Mouse (Mus musculus) midbrain, embryonic 11.5 days (tissue): ENCODE measurements around the gene Gm1123. TPM values are rescaled to one million over a fixed set of nuclear protein-coding genes. Genes with fewer than 3 reads are reported as not detected.

Experiments
- ATAC-seq: fragments of 200-750 bp; cut with Nextera tagmentation; 2 replicates; pipeline ENCODE4 v1.8.0; 2017; ENCODE audit warnings: moderate TSS enrichment, moderate library complexity; ENCODE audit not compliant: low FRiP score
- DNase-seq: peaks from one replicate; pipeline ENCODE4 v3.0.0; 2015; ENCODE audit warnings: low spot score; ENCODE audit errors: missing footprints
- H3K27ac ChIP-seq: fragments of 300-500 bp; sonication (generic); 2 replicates; pipeline ENCODE4 v1.5.1; 2014; ENCODE audit warnings: low read depth, low read length
- H3K27me3 ChIP-seq: fragments of 300-500 bp; sonication (generic); 2 replicates; pipeline ENCODE4 v1.6.1; 2014; ENCODE audit warnings: mild to moderate bottlenecking, low read length, moderate library complexity, mixed read lengths; ENCODE audit not compliant: control insufficient read depth, insufficient read depth
- H3K36me3 ChIP-seq: fragments of 300-500 bp; sonication (generic); 2 replicates; pipeline ENCODE4 v1.6.1; 2014; ENCODE audit warnings: mild to moderate bottlenecking, low read length, moderate library complexity, mixed read lengths; ENCODE audit not compliant: control insufficient read depth, insufficient read depth
- H3K4me1 ChIP-seq: fragments of 300-500 bp; sonication (generic); 2 replicates; pipeline ENCODE4 v1.6.1; 2014; ENCODE audit warnings: low read length; ENCODE audit not compliant: control insufficient read depth, insufficient read depth
- H3K4me2 ChIP-seq: fragments of 300-500 bp; sonication (generic); 2 replicates; pipeline ENCODE4 v1.6.1; 2014; ENCODE audit warnings: mild to moderate bottlenecking, moderate library complexity
- H3K4me3 ChIP-seq: fragments of 300-500 bp; sonication (generic); 2 replicates; pipeline ENCODE4 v1.5.1; 2014; ENCODE audit warnings: low read depth, low read length
- H3K9ac ChIP-seq: fragments of 300-500 bp; sonication (generic); 2 replicates; pipeline ENCODE4 v1.6.1; 2014; ENCODE audit warnings: low read length
- H3K9me3 ChIP-seq: fragments of 300-500 bp; sonication (generic); 2 replicates; pipeline ENCODE4 v1.6.1; 2016; ENCODE audit warnings: low read length; ENCODE audit not compliant: control insufficient read depth
- WGBS: fragments of 180-500 bp; shearing (Covaris S2); extraction: QIAGEN DNeasy Blood & Tissue Kit; methylation state at CpG from one replicate; pipeline ENCODE4 v1.1.7; 2014; 5-methylcytosine and 5-hydroxymethylcytosine counted together
- polyA plus RNA-seq: library from polyadenylated mRNA; unstranded; fragments of >200 nt; fragmentation: Nextera tagmentation; extraction: Ambion mirVana; gene quantifications from 2 replicates; pipeline ENCODE4 v1.2.1, GENCODE M21; 2014

Gene Gm1123
- polyA plus RNA-seq, 1 experiment from 2014 or later = 0.08 TPM

- Histone ChIP-seq H3K4me3 (no peak overlapping the region), H3K36me3 (no peaks in the 10 kb centered on the region), H3K27me3 (peaks cover 80% of the 10 kb centered on the region), H3K4me1 (peaks cover 5% of the 10 kb centered on the region), H3K9ac (no peak overlapping the region), H3K4me2 (no peak overlapping the region), H3K27ac (no peak overlapping the region), H3K9me3 (no peaks in the 10 kb centered on the region)
- ATAC-seq (no peak), DNase-seq (peak; percentile 95)
- 7% methylated on average over 18 of the region's 18 CpGs for WGBS
These were observed 71.9 kb downstream of the Gm1123 start for GRCm38 (mm10) chr9:98963661-98964060.

GRCm38 (mm10) chr9:98962478-98963142 lies 72.9 kb downstream of the Gm1123 start:
- H3K36me3 ChIP-seq = no peaks in the 10 kb centered on the region
- ATAC-seq (no peak), DNase-seq (peak; percentile 96)
- H3K9ac ChIP-seq = no peak overlapping the region
- H3K27me3 ChIP-seq = peaks cover 83% of the 10 kb centered on the region
- H3K4me1 ChIP-seq = peaks cover 5% of the 10 kb centered on the region
- H3K4me3 ChIP-seq = no peak overlapping the region
- H3K9me3 ChIP-seq = no peaks in the 10 kb centered on the region
- no peak overlapping the region; the same call in 1 of the 2 replicates for H3K4me2 ChIP-seq
- no peak overlapping the region for H3K27ac ChIP-seq
- WGBS = under 1% methylated on average over 20 of the region's 20 CpGs

GRCm38 (mm10) chr9:98961591-98962477 lies 73.7 kb downstream of the Gm1123 start:
- Histone ChIP-seq H3K4me2 (no peak overlapping the region), H3K9ac (no peak overlapping the region), H3K9me3 (no peaks in the 10 kb centered on the region), H3K4me1 (peaks cover 9% of the 10 kb centered on the region), H3K27me3 (peaks cover 85% of the 10 kb centered on the region), H3K36me3 (no peaks in the 10 kb centered on the region), H3K4me3 (no peak overlapping the region), H3K27ac (no peak overlapping the region)
- no peak for ATAC-seq
- 4% methylated on average over 22 of the region's 22 CpGs for WGBS
- DNase-seq = peak; percentile 93

DNA sequence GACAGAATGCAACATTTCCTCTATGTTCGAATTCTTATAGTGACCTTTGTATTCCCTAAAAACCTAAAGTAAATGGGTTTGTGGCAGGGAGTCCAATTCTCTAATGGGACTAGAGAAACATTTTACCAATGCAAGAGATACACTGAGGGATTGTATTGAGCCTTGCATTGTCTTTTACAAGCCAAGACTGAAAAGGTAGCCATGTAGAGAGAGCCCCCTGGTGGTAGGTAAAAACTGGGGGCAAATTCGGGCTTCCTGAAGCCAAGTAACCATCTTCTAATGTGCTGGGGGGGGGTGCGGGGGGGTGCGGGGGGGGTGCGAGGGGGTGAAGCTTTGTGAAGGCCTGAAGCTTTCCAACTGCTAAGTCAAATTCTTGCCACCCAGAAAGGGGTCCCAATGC lies 75.2 kb downstream of the Gm1123 start:
- no peak overlapping the region for H3K27ac ChIP-seq
- no peak overlapping the region for H3K4me2 ChIP-seq
- H3K27me3 ChIP-seq = peaks cover 91% of the 10 kb centered on the region
- H3K9me3 ChIP-seq = no peaks in the 10 kb centered on the region
- H3K4me1 ChIP-seq = peaks cover 24% of the 10 kb centered on the region
- no peaks in the 10 kb centered on the region for H3K36me3 ChIP-seq
- ATAC-seq (no peak), DNase-seq (peak; percentile 88)
- 11% methylated on average over 5 of the region's 5 CpGs for WGBS
- H3K9ac ChIP-seq = no peak overlapping the region
- H3K4me3 ChIP-seq = no peak overlapping the region

- Histone ChIP-seq H3K4me1 (peaks cover 29% of the 10 kb centered on the region), H3K9me3 (no peaks in the 10 kb centered on the region), H3K4me3 (no peak overlapping the region), H3K27ac (no peak overlapping the region), H3K27me3 (peaks cover 91% of the 10 kb centered on the region), H3K9ac (no peak overlapping the region), H3K4me2 (no peak overlapping the region), H3K36me3 (no peaks in the 10 kb centered on the region)
- DNase-seq (peak; percentile 91), ATAC-seq (no peak)
- 22% methylated on average over 3 of the region's 3 CpGs for WGBS
These were observed 75.7 kb downstream of the Gm1123 start for GRCm38 (mm10) chr9:98959851-98960250.

DNA sequence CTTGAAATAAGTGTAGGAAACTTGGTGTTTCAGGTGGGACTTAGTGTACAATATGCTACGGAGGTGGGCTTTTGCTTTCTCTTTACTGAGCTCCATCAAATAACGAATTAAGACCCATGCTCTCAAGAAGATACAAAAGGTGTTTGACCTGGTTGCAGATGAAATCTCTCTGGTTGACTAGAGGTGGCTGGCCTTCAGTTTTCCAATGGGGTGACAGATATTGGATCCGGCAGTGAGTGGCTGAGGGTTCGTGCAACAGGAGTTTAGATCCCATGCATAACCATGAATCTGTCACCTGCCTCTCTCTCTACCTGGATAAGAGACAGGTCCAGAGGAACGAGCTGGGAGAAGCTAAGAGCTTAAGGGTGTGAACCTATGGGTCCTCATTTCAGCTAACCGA lies 76.9 kb downstream of the Gm1123 start:
- no peak overlapping the region for H3K27ac ChIP-seq
- no peaks in the 10 kb centered on the region for H3K36me3 ChIP-seq
- peaks cover 33% of the 10 kb centered on the region for H3K4me1 ChIP-seq
- H3K9me3 ChIP-seq = no peaks in the 10 kb centered on the region
- ATAC-seq (no peak), DNase-seq (peak; percentile 94)
- H3K9ac ChIP-seq = no peak overlapping the region
- H3K27me3 ChIP-seq = peaks cover 92% of the 10 kb centered on the region
- no peak overlapping the region for H3K4me3 ChIP-seq
- H3K4me2 ChIP-seq = no peak overlapping the region
- WGBS = 6% methylated on average over 6 of the region's 6 CpGs

- peaks cover 92% of the 10 kb centered on the region for H3K27me3 ChIP-seq
- peaks cover 33% of the 10 kb centered on the region for H3K4me1 ChIP-seq
- no peak overlapping the region for H3K9ac ChIP-seq
- H3K27ac ChIP-seq = no peak overlapping the region
- DNase-seq (peak; percentile 97), ATAC-seq (no peak)
- H3K9me3 ChIP-seq = no peaks in the 10 kb centered on the region
- H3K4me3 ChIP-seq = peak overlapping the region; percentile 1; the same call in 1 of the 2 replicates
- under 1% methylated on average over 23 of the region's 23 CpGs for WGBS
- H3K36me3 ChIP-seq = no peaks in the 10 kb centered on the region
- H3K4me2 ChIP-seq = no peak overlapping the region
These were observed 77.7 kb downstream of the Gm1123 start for GRCm38 (mm10) chr9:98957751-98958351.
